Mouse (Mus musculus): ENCODE measurements around the gene Manf. TPM values are rescaled to one million over a fixed set of nuclear protein-coding genes. Genes with fewer than 3 reads are reported as not detected.

The Manf gene
- total RNA-seq, 2 experiments from 2014 or later: 101 to 109 TPM

- DNase-seq (ENCODE audit: low spot score in 2 of 2): no peak
These were observed 102.4 kb downstream of the Manf start for GRCm38 (mm10) chr9:106789363-106789762.

GRCm38 (mm10) chr9:106788812-106789321 is 102.9 kb downstream of the Manf start, which contains the start of gene Rad54l2:
Gene Rad54l2 (minus strand): TSS chr9:106789194.
- peak; percentile 78 to 90 for DNase-seq (ENCODE audit: low spot score in 2 of 2)

Other genes starting within 250 kb of the Manf start
- gene Grm2, start 235.9 kb downstream of the Manf start, total RNA-seq (2021): not detected
- 10 to 100 TPM; 29.4 to 31.4 TPM for gene Tex264, start 206.1 kb downstream of the Manf start, total RNA-seq (2021)
- gene Rad54l2, start 102.8 kb downstream of the Manf start, total RNA-seq (2021): 10 to 100 TPM; 13.6 to 15.0 TPM
- 10 to 100 TPM; 16.9 to 22.7 TPM for gene Dcaf1, start 70.1 kb downstream of the Manf start, total RNA-seq (2021)
- 10 to 100 TPM; 22.3 to 29.3 TPM for gene Rbm15b, start 4.6 kb downstream of the Manf start, total RNA-seq (2021)